Mouse (Mus musculus): ENCODE measurements around the gene Tnnc2.

GRCm38 (mm10) chr2:164783926-164784581, 4.3 kb upstream of the Tnnc2 start:
- TF ChIP-seq CTCF (IDR thresholded peaks at IDR 0.05; ENCODE audit: control insufficient read depth, insufficient read depth, low read length) (no peak), POLR2A (IDR thresholded peaks at IDR 0.05; ENCODE audit: borderline replicate concordance, control insufficient read depth, low read depth, low read length) (no peak)
